Mouse (Mus musculus): ENCODE data around the gene Rac2.

GRCm38 (mm10) chr15:78531451-78531720 is 41.2 kb downstream of the Rac2 start:
- TF ChIP-seq MAFK (IDR thresholded peaks at IDR 0.05; ENCODE audit: insufficient read depth, low read depth, low read length) (no peak), ZNF384 (IDR thresholded peaks at IDR 0.05; ENCODE audit: low read depth, low read length) (no peak), ZC3H11A (IDR thresholded peaks at IDR 0.05; ENCODE audit: borderline replicate concordance, low read depth, low read length) (no peak), HCFC1 (IDR thresholded peaks at IDR 0.05; ENCODE audit: borderline replicate concordance, insufficient read depth, low read length) (no peak)
